Mouse (Mus musculus): ENCODE measurements around the gene Alg11.

GRCm38 (mm10) chr8:22022244-22022643 is 38.3 kb upstream of the Alg11 start:
- TF ChIP-seq CTCF (IDR thresholded peaks at IDR 0.05; ENCODE audit: low read depth, low read length) (no peak), POLR2A (IDR thresholded peaks at IDR 0.05; ENCODE audit: borderline replicate concordance, low read depth, low read length) (no peak)

All from bone marrow macrophage, adult 2 months (primary cell).